Mouse (Mus musculus) midbrain, embryonic 14.5 days (tissue): Measurements from ENCODE around the gene U90926. TPM values are rescaled to one million over a fixed set of nuclear protein-coding genes. Genes with fewer than 3 reads are reported as not detected.

ENCODE experiments used
- polyA plus RNA-seq: library from polyadenylated mRNA; unstranded; fragments of >200 nt; fragmentation: Nextera tagmentation; extraction: Ambion mirVana; gene quantifications from 2 replicates; pipeline ENCODE4 v1.2.1, GENCODE M21; 2014

The U90926 gene
- polyA plus RNA-seq, 1 experiment from 2014 or later: not detected

Other genes with a start within 250 kb of the U90926 start
- 0.29 TPM in 1 of 2 replicates, not detected in the other for gene Odaph, start 227.9 kb downstream of the U90926 start, polyA plus RNA-seq
- 7.7 and 8.3 TPM in 2 replicates for gene Cdkl2, start 171.5 kb downstream of the U90926 start, polyA plus RNA-seq
- 377 and 407 TPM in 2 replicates for gene G3bp2, start 131.7 kb downstream of the U90926 start, polyA plus RNA-seq
- 32.9 and 34.4 TPM in 2 replicates for gene Uso1, start 77.5 kb downstream of the U90926 start, polyA plus RNA-seq
- gene Ppef2, start 40.9 kb upstream of the U90926 start, polyA plus RNA-seq: 0.43 and 0.49 TPM in 2 replicates
- 15.2 and 17.4 TPM in 2 replicates for gene Naaa, start 62.8 kb upstream of the U90926 start, polyA plus RNA-seq
- gene Sdad1, start 95.1 kb upstream of the U90926 start, polyA plus RNA-seq: 29.9 and 38.8 TPM in 2 replicates
- not detected in 2 replicates for gene Cxcl9, start 112.7 kb upstream of the U90926 start, polyA plus RNA-seq
- gene Art3, start 116.4 kb upstream of the U90926 start, polyA plus RNA-seq: 3.7 and 6.1 TPM in 2 replicates
- gene Cxcl10, start 133.5 kb upstream of the U90926 start, polyA plus RNA-seq: 3.5 TPM in 1 of 2 replicates, not detected in the other
- gene Nup54, start 219.8 kb upstream of the U90926 start, polyA plus RNA-seq: 58.2 and 61.4 TPM in 2 replicates